ENCODE assay signal across 8 mouse cellular contexts in genomic region chr1:64738661-64739082, GRCm38 (mm10). TPM values are rescaled to one million over a fixed set of nuclear protein-coding genes. Genes with fewer than 3 reads are reported as not detected.
DNase-seq lines count a peak whose midpoint lies in the region; TF ChIP-seq lines count a peak whose summit lies in the region.

No protein-coding gene starts in this region.

- no peak for TF ChIP-seq CTCF in brain, embryonic 14.5 days (IDR thresholded peaks at IDR 0.05; ENCODE audit: borderline replicate concordance, extremely low read depth, insufficient read depth, insufficient read length)

- no peak for TF ChIP-seq POLR2A in brain, embryonic 14.5 days (IDR thresholded peaks at IDR 0.05; ENCODE audit: borderline replicate concordance, extremely low read depth, insufficient read depth, insufficient read length, poor library complexity, severe bottlenecking)

- DNase-seq in heart, adult 11 months = peak; percentile 94
- no peak for DNase-seq in heart, adult 8-10 months (ENCODE audit: low spot score)
- DNase-seq in brain, embryonic 14.5 days (ENCODE audit: low read depth) = peak; percentile 63
- peak; percentile 28 to 37 for DNase-seq in heart, adult 9 months (ENCODE audit: low spot score in 2 of 2)
- peak; percentile 89 for DNase-seq in kidney, adult 9 months
- DNase-seq in lung, postnatal 10 days = peak; percentile 73
- peak; percentile 43 to 48 for DNase-seq in spleen, postnatal 10 days (ENCODE audit: low spot score in 2 of 2)
- DNase-seq in frontal cortex, adult 2 months (ENCODE audit: extremely low spot score in 1 of 2, low spot score in 1 of 2) = no peak

RNA-seq across cellular contexts. Expression of gene Fzd5, which starts 1.1 kb away (rescaled TPM):
- total RNA-seq in heart, adult 8-10 months (2022) = 1 to 10 TPM; 3.9 to 4.4 (median 4.3) TPM
- polyA plus RNA-seq in brain, embryonic 14.5 days (2012; rRNA removed) = 1.7 and 1.9 TPM in 2 replicates
- 0.97 and 1.3 TPM in 2 replicates for polyA plus RNA-seq in frontal cortex, adult 2 months (2012; rRNA removed)

RNA-seq across cellular contexts. Expression of gene Ccnyl1, which starts 48.4 kb away (rescaled TPM):
- 10 to 100 TPM; 10.3 to 16.9 (median 12.9) TPM for total RNA-seq in heart, adult 8-10 months (2022)
- polyA plus RNA-seq in brain, embryonic 14.5 days (2012; rRNA removed) = 39.5 TPM in 2 replicates
- 26.5 and 28.3 TPM in 2 replicates for polyA plus RNA-seq in frontal cortex, adult 2 months (2012; rRNA removed)

Comparison
In these comparisons a context has a peak if more than half of its experiments do, and no peak if none do; other contexts are left out.
1. DNase-seq: peak in heart, adult 11 months (single experiment), brain, embryonic 14.5 days (single experiment), heart, adult 9 months (2 of 2), kidney, adult 9 months (single experiment), lung, postnatal 10 days (single experiment) and spleen, postnatal 10 days (2 of 2); none in heart, adult 8-10 months (single experiment) and frontal cortex, adult 2 months (0 of 2).